Comparison of ENCODE assay signal across 8 mouse cellular contexts in genomic region chr10:61715462-61715837, GRCm38 (mm10). TPM values are rescaled to one million over a fixed set of nuclear protein-coding genes. Genes with fewer than 3 reads are reported as not detected.
DNase-seq lines count a peak whose midpoint lies in the region; ATAC-seq and TF ChIP-seq lines count a peak whose summit lies in the region.

No protein-coding gene starts in this region.

- H3K4me2 ChIP-seq in embryonic facial prominence, embryonic 13.5 days, result peak overlapping the region; percentile 81
- H3K4me2 ChIP-seq in intestine, embryonic 16.5 days (ENCODE audit: low read depth, low read length), result peak overlapping the region; percentile 91
- peak overlapping the region; percentile 87 for H3K4me2 ChIP-seq in neural tube, embryonic 12.5 days (replicated peaks)

- DNase-seq in liver, adult 2 months (ENCODE audit: extremely low read depth, low read depth, low spot score), result no peak
- DNase-seq in liver, result no peak
- DNase-seq in ovary, postnatal 36 days (ENCODE audit: low spot score), result no peak
- DNase-seq in spleen, postnatal 14 days (ENCODE audit: low spot score in 2 of 2), result no peak
- DNase-seq in gastrocnemius, adult 18-20 months (ENCODE audit: low spot score), result no peak

- TF ChIP-seq POLR2A in liver, adult 2 months (IDR thresholded peaks at IDR 0.05; ENCODE audit: extremely low read depth, insufficient read depth, low read length), result no peak

- H3K4me1 ChIP-seq in liver, adult 2 months (ENCODE audit: control insufficient read depth, insufficient read depth, low read length), result peaks cover 11% of the 10 kb centered on the region
- H3K4me1 ChIP-seq in embryonic facial prominence, embryonic 13.5 days, result peaks cover 11% of the 10 kb centered on the region
- peaks cover 12% of the 10 kb centered on the region for H3K4me1 ChIP-seq in intestine, embryonic 16.5 days (ENCODE audit: control insufficient read depth, insufficient read depth, low read length)
- peaks cover 15% of the 10 kb centered on the region for H3K4me1 ChIP-seq in neural tube, embryonic 12.5 days

- peak overlapping the region; percentile 90 for H3K27ac ChIP-seq in liver, adult 2 months (replicated peaks; ENCODE audit: insufficient read depth, low read depth, low read length)
- H3K27ac ChIP-seq in embryonic facial prominence, embryonic 13.5 days, result no peak overlapping the region
- no peak overlapping the region; the same call in 1 of the 2 replicates for H3K27ac ChIP-seq in intestine, embryonic 16.5 days (ENCODE audit: low read length)
- H3K27ac ChIP-seq in neural tube, embryonic 12.5 days, result no peak overlapping the region

- H3K4me3 ChIP-seq in liver, adult 2 months (ENCODE audit: insufficient read depth, low read depth, low read length), result peak overlapping the region; percentile 87
- peak overlapping the region; percentile 54 for H3K4me3 ChIP-seq in embryonic facial prominence, embryonic 13.5 days
- peak overlapping the region; percentile 71 for H3K4me3 ChIP-seq in intestine, embryonic 16.5 days (ENCODE audit: low read length)
- peak overlapping the region; percentile 51 for H3K4me3 ChIP-seq in neural tube, embryonic 12.5 days

- peak; percentile 62; the same call in 1 of the 2 replicates for ATAC-seq in embryonic facial prominence, embryonic 13.5 days (ENCODE audit: insufficient number of reproducible peaks, insufficient read depth, low FRiP score, low TSS enrichment, low read depth)
- ATAC-seq in intestine, embryonic 16.5 days, result peak; percentile 64
- peak; percentile 56; the same call in 1 of the 2 replicates for ATAC-seq in neural tube, embryonic 12.5 days (ENCODE audit: low FRiP score, low read depth)

- 5% methylated on average over 11 of the region's 11 CpGs for WGBS in liver, adult 2 months
- 4% methylated on average over 11 of the region's 11 CpGs for WGBS in embryonic facial prominence, embryonic 13.5 days
- WGBS in intestine, embryonic 16.5 days, result 2% methylated on average over 11 of the region's 11 CpGs
- WGBS in neural tube, embryonic 12.5 days, result 2% methylated on average over 11 of the region's 11 CpGs

- H3K79me2 ChIP-seq in liver, adult 2 months (ENCODE audit: control insufficient read depth, insufficient read depth, low read length), result 0 out of 2 replicates have a peak, but pooled peaks cover 3% of the 10 kb centered on the region

- H3K9ac ChIP-seq in liver, adult 2 months (ENCODE audit: low read depth, low read length), result peak overlapping the region; percentile 84
- peak overlapping the region; percentile 69 for H3K9ac ChIP-seq in embryonic facial prominence, embryonic 13.5 days
- H3K9ac ChIP-seq in intestine, embryonic 16.5 days (ENCODE audit: low read depth, low read length), result peak overlapping the region; percentile 71
- H3K9ac ChIP-seq in neural tube, embryonic 12.5 days, result peak overlapping the region; percentile 60

- no peaks in the 10 kb centered on the region for H3K36me3 ChIP-seq in liver, adult 2 months (ENCODE audit: control insufficient read depth, insufficient read depth, low read length)
- no peaks in the 10 kb centered on the region for H3K36me3 ChIP-seq in embryonic facial prominence, embryonic 13.5 days
- no peaks in the 10 kb centered on the region for H3K36me3 ChIP-seq in intestine, embryonic 16.5 days (ENCODE audit: control insufficient read depth, insufficient read depth, low read length)
- H3K36me3 ChIP-seq in neural tube, embryonic 12.5 days, result no peaks in the 10 kb centered on the region

- H3K9me3 ChIP-seq in embryonic facial prominence, embryonic 13.5 days, result no peaks in the 10 kb centered on the region
- no peaks in the 10 kb centered on the region for H3K9me3 ChIP-seq in intestine, embryonic 16.5 days (ENCODE audit: control insufficient read depth, low read length)
- no peaks in the 10 kb centered on the region for H3K9me3 ChIP-seq in neural tube, embryonic 12.5 days

- no peak for TF ChIP-seq CTCF in liver, adult 2 months (IDR thresholded peaks at IDR 0.05; ENCODE audit: low read depth, low read length)

- no peaks in the 10 kb centered on the region for H3K27me3 ChIP-seq in liver, adult 2 months (ENCODE audit: control insufficient read depth, insufficient read depth, low read length)
- H3K27me3 ChIP-seq in embryonic facial prominence, embryonic 13.5 days, result no peaks in the 10 kb centered on the region
- no peaks in the 10 kb centered on the region for H3K27me3 ChIP-seq in intestine, embryonic 16.5 days (replicated peaks; ENCODE audit: control insufficient read depth, insufficient read depth, low read length)
- H3K27me3 ChIP-seq in neural tube, embryonic 12.5 days (replicated peaks), result 0 out of 2 replicates have a peak, but pooled peaks cover 3% of the 10 kb centered on the region

RNA-seq across cellular contexts. Expression of gene Aifm2, which starts 0.4 kb away (rescaled TPM):
- total RNA-seq in liver, adult 2 months (2014; rRNA removed), result 19.8 and 22.4 TPM in 2 replicates
- 19.3 and 23.2 TPM in 2 replicates for polyA plus RNA-seq in liver, adult 2 months (2012; rRNA removed)
- polyA plus RNA-seq in embryonic facial prominence, embryonic 13.5 days (2015; fragmentation: Nextera tagmentation; extraction: Ambion mirVana), result 9.4 and 11.0 TPM in 2 replicates
- 21.1 and 22.5 TPM in 2 replicates for polyA plus RNA-seq in intestine, embryonic 16.5 days (2015; fragmentation: Nextera tagmentation; extraction: Ambion mirVana)
- 9.4 and 10.7 TPM in 2 replicates for polyA plus RNA-seq in neural tube, embryonic 12.5 days (2016; fragmentation: Nextera tagmentation; extraction: Ambion mirVana)
- 10 to 100 TPM; 12.4 to 15.2 TPM for total RNA-seq in gastrocnemius, adult 18-20 months (2021)

RNA-seq across cellular contexts. Expression of gene Tysnd1, which starts 20.1 kb away (rescaled TPM):
- 26.8 and 31.3 TPM in 2 replicates for total RNA-seq in liver, adult 2 months (2014; rRNA removed)
- 111 and 123 TPM in 2 replicates for polyA plus RNA-seq in liver, adult 2 months (2012; rRNA removed)
- polyA plus RNA-seq in embryonic facial prominence, embryonic 13.5 days (2015; fragmentation: Nextera tagmentation; extraction: Ambion mirVana), result 26.8 and 33.3 TPM in 2 replicates
- polyA plus RNA-seq in intestine, embryonic 16.5 days (2015; fragmentation: Nextera tagmentation; extraction: Ambion mirVana), result 21.5 and 27.6 TPM in 2 replicates
- polyA plus RNA-seq in neural tube, embryonic 12.5 days (2016; fragmentation: Nextera tagmentation; extraction: Ambion mirVana), result 38.6 and 40.9 TPM in 2 replicates
- 10 to 100 TPM; 13.0 to 15.1 TPM for total RNA-seq in gastrocnemius, adult 18-20 months (2021)

RNA-seq across cellular contexts. Expression of gene Sar1a, which starts 35.4 kb away (rescaled TPM):
- total RNA-seq in liver, adult 2 months (2014; rRNA removed), result 73.0 and 76.2 TPM in 2 replicates
- polyA plus RNA-seq in liver, adult 2 months (2012; rRNA removed), result 44.9 and 53.2 TPM in 2 replicates
- 272 and 274 TPM in 2 replicates for polyA plus RNA-seq in embryonic facial prominence, embryonic 13.5 days (2015; fragmentation: Nextera tagmentation; extraction: Ambion mirVana)
- polyA plus RNA-seq in intestine, embryonic 16.5 days (2015; fragmentation: Nextera tagmentation; extraction: Ambion mirVana), result 169 and 178 TPM in 2 replicates
- 212 and 220 TPM in 2 replicates for polyA plus RNA-seq in neural tube, embryonic 12.5 days (2016; fragmentation: Nextera tagmentation; extraction: Ambion mirVana)
- total RNA-seq in gastrocnemius, adult 18-20 months (2021), result 100 to 1,000 TPM; 115 to 135 TPM
